Mouse (Mus musculus): ENCODE data around the gene 1700022I11Rik. TPM values are rescaled to one million over a fixed set of nuclear protein-coding genes. Genes with fewer than 3 reads are reported as not detected.

1700022I11Rik gene
- 0.28 and 0.75 TPM in 2 replicates for polyA plus RNA-seq (2014; fragmentation: Nextera tagmentation; extraction: Ambion mirVana)

GRCm38 (mm10) chr4:42969304-42969703 is at the start of gene 1700022I11Rik:
Gene 1700022I11Rik (plus strand): TSS chr4:42969604.
- Histone ChIP-seq H3K27me3 (replicated peaks; ENCODE audit: control insufficient read depth, insufficient read depth, low read length) (no peaks in the 10 kb centered on the region), H3K4me2 (ENCODE audit: low read depth, low read length) (no peak within 1 kb of the TSS), H3K9me3 (ENCODE audit: control insufficient read depth, low read length) (no peaks in the 10 kb centered on the region), H3K9ac (ENCODE audit: low read depth, low read length) (no peak within 1 kb of the TSS), H3K36me3 (ENCODE audit: control insufficient read depth, insufficient read depth, low read length) (no peaks in the 10 kb centered on the region), H3K4me1 (ENCODE audit: control insufficient read depth, insufficient read depth, low read length) (no peaks in the 10 kb centered on the region), H3K4me3 (ENCODE audit: low read depth, low read length) (no peak within 1 kb of the TSS), H3K27ac (replicated peaks; ENCODE audit: low read depth, low read length) (no peak within 1 kb of the TSS)
- DNase-seq (ENCODE audit: low spot score) (no peak), ATAC-seq (ENCODE audit: low read depth) (no peak)
- 91% methylated on average over 4 of the region's 4 CpGs for WGBS

GRCm38 (mm10) chr4:42920726-42921125 is 48.7 kb upstream of the 1700022I11Rik start:
- H3K27me3 ChIP-seq (replicated peaks; ENCODE audit: control insufficient read depth, insufficient read depth, low read length): peaks cover 30% of the 10 kb centered on the region
- no peak overlapping the region for H3K9ac ChIP-seq (ENCODE audit: low read depth, low read length)
- H3K4me1 ChIP-seq (ENCODE audit: control insufficient read depth, insufficient read depth, low read length): no peaks in the 10 kb centered on the region
- H3K9me3 ChIP-seq (ENCODE audit: control insufficient read depth, low read length): no peaks in the 10 kb centered on the region
- no peak overlapping the region for H3K4me3 ChIP-seq (ENCODE audit: low read depth, low read length)
- ATAC-seq (ENCODE audit: low read depth) (no peak), DNase-seq (ENCODE audit: low spot score) (no peak)
- no peak overlapping the region for H3K27ac ChIP-seq (replicated peaks; ENCODE audit: low read depth, low read length)
- no peaks in the 10 kb centered on the region for H3K36me3 ChIP-seq (ENCODE audit: control insufficient read depth, insufficient read depth, low read length)
- H3K4me2 ChIP-seq (ENCODE audit: low read depth, low read length): no peak overlapping the region
- WGBS: 71% methylated on average over 9 of the region's 9 CpGs

- no peaks in the 10 kb centered on the region for H3K4me1 ChIP-seq (ENCODE audit: control insufficient read depth, insufficient read depth, low read length)
- DNase-seq (ENCODE audit: low spot score) (no peak), ATAC-seq (ENCODE audit: low read depth) (no peak)
- no peak overlapping the region for H3K4me2 ChIP-seq (ENCODE audit: low read depth, low read length)
- peaks cover 22% of the 10 kb centered on the region for H3K27me3 ChIP-seq (replicated peaks; ENCODE audit: control insufficient read depth, insufficient read depth, low read length)
- no peak overlapping the region for H3K27ac ChIP-seq (replicated peaks; ENCODE audit: low read depth, low read length)
- no peak overlapping the region for H3K4me3 ChIP-seq (ENCODE audit: low read depth, low read length)
- H3K36me3 ChIP-seq (ENCODE audit: control insufficient read depth, insufficient read depth, low read length): no peaks in the 10 kb centered on the region
- H3K9ac ChIP-seq (ENCODE audit: low read depth, low read length): no peak overlapping the region
- 90% methylated on average over 2 of the region's 2 CpGs for WGBS
- H3K9me3 ChIP-seq (ENCODE audit: control insufficient read depth, low read length): no peaks in the 10 kb centered on the region
Measured at GRCm38 (mm10) chr4:42921536-42921935, 47.9 kb upstream of the 1700022I11Rik start.

- no peak overlapping the region for H3K9ac ChIP-seq (ENCODE audit: low read depth, low read length)
- ATAC-seq (ENCODE audit: low read depth) (no peak), DNase-seq (ENCODE audit: low spot score) (no peak)
- peaks cover 19% of the 10 kb centered on the region for H3K27me3 ChIP-seq (replicated peaks; ENCODE audit: control insufficient read depth, insufficient read depth, low read length)
- H3K4me3 ChIP-seq (ENCODE audit: low read depth, low read length): no peak overlapping the region
- no peaks in the 10 kb centered on the region for H3K36me3 ChIP-seq (ENCODE audit: control insufficient read depth, insufficient read depth, low read length)
- no peaks in the 10 kb centered on the region for H3K9me3 ChIP-seq (ENCODE audit: control insufficient read depth, low read length)
- H3K27ac ChIP-seq (replicated peaks; ENCODE audit: low read depth, low read length): no peak overlapping the region
- no peak overlapping the region for H3K4me2 ChIP-seq (ENCODE audit: low read depth, low read length)
- no peaks in the 10 kb centered on the region for H3K4me1 ChIP-seq (ENCODE audit: control insufficient read depth, insufficient read depth, low read length)
- 60% methylated on average over 6 of the region's 6 CpGs for WGBS
Measured at GRCm38 (mm10) chr4:42922056-42922455, 47.3 kb upstream of the 1700022I11Rik start.

GRCm38 (mm10) chr4:42922461-42922860 is 46.9 kb upstream of the 1700022I11Rik start:
- Histone ChIP-seq H3K9ac (ENCODE audit: low read depth, low read length) (no peak overlapping the region), H3K9me3 (ENCODE audit: control insufficient read depth, low read length) (no peaks in the 10 kb centered on the region), H3K36me3 (ENCODE audit: control insufficient read depth, insufficient read depth, low read length) (no peaks in the 10 kb centered on the region), H3K27ac (replicated peaks; ENCODE audit: low read depth, low read length) (no peak overlapping the region), H3K4me2 (ENCODE audit: low read depth, low read length) (no peak overlapping the region), H3K27me3 (replicated peaks; ENCODE audit: control insufficient read depth, insufficient read depth, low read length) (peaks cover 16% of the 10 kb centered on the region), H3K4me3 (ENCODE audit: low read depth, low read length) (no peak overlapping the region), H3K4me1 (ENCODE audit: control insufficient read depth, insufficient read depth, low read length) (no peaks in the 10 kb centered on the region)
- whole genome bisulfite sequencing: 80% methylated on average over 8 of the region's 8 CpGs
- DNase-seq (ENCODE audit: low spot score) (no peak), ATAC-seq (ENCODE audit: low read depth) (no peak)

- no peaks in the 10 kb centered on the region for H3K27me3 ChIP-seq (replicated peaks; ENCODE audit: control insufficient read depth, insufficient read depth, low read length)
- H3K9me3 ChIP-seq (ENCODE audit: control insufficient read depth, low read length): no peaks in the 10 kb centered on the region
- H3K4me2 ChIP-seq (ENCODE audit: low read depth, low read length): no peak overlapping the region
- H3K4me3 ChIP-seq (ENCODE audit: low read depth, low read length): no peak overlapping the region
- no peak for ATAC-seq (ENCODE audit: low read depth)
- no peak overlapping the region for H3K9ac ChIP-seq (ENCODE audit: low read depth, low read length)
- no peaks in the 10 kb centered on the region for H3K36me3 ChIP-seq (ENCODE audit: control insufficient read depth, insufficient read depth, low read length)
- no peaks in the 10 kb centered on the region for H3K4me1 ChIP-seq (ENCODE audit: control insufficient read depth, insufficient read depth, low read length)
- DNase-seq (ENCODE audit: low spot score): no peak
- WGBS: 69% methylated on average over 13 of the region's 13 CpGs
- H3K27ac ChIP-seq (replicated peaks; ENCODE audit: low read depth, low read length): no peak overlapping the region
Measured at GRCm38 (mm10) chr4:42924095-42924710, 45.2 kb upstream of the 1700022I11Rik start.

GRCm38 (mm10) chr4:42928209-42928608 is 41.2 kb upstream of the 1700022I11Rik start:
- Histone ChIP-seq H3K36me3 (ENCODE audit: control insufficient read depth, insufficient read depth, low read length) (no peaks in the 10 kb centered on the region), H3K27ac (replicated peaks; ENCODE audit: low read depth, low read length) (no peak overlapping the region), H3K4me2 (ENCODE audit: low read depth, low read length) (no peak overlapping the region), H3K4me1 (ENCODE audit: control insufficient read depth, insufficient read depth, low read length) (no peaks in the 10 kb centered on the region), H3K9me3 (ENCODE audit: control insufficient read depth, low read length) (no peaks in the 10 kb centered on the region), H3K27me3 (replicated peaks; ENCODE audit: control insufficient read depth, insufficient read depth, low read length) (0 out of 2 replicates have a peak, but pooled peaks cover 3% of the 10 kb centered on the region), H3K9ac (ENCODE audit: low read depth, low read length) (no peak overlapping the region), H3K4me3 (ENCODE audit: low read depth, low read length) (no peak overlapping the region)
- ATAC-seq (ENCODE audit: low read depth): no peak
- DNase-seq (ENCODE audit: low spot score): no peak
- WGBS: 85% methylated on average over 5 of the region's 5 CpGs

GRCm38 (mm10) chr4:42928952-42929351 is 40.5 kb upstream of the 1700022I11Rik start:
- Histone ChIP-seq H3K36me3 (ENCODE audit: control insufficient read depth, insufficient read depth, low read length) (no peaks in the 10 kb centered on the region), H3K4me3 (ENCODE audit: low read depth, low read length) (no peak overlapping the region), H3K4me2 (ENCODE audit: low read depth, low read length) (no peak overlapping the region), H3K9ac (ENCODE audit: low read depth, low read length) (no peak overlapping the region), H3K9me3 (ENCODE audit: control insufficient read depth, low read length) (no peaks in the 10 kb centered on the region), H3K27me3 (replicated peaks; ENCODE audit: control insufficient read depth, insufficient read depth, low read length) (0 out of 2 replicates have a peak, but pooled peaks cover 10% of the 10 kb centered on the region), H3K27ac (replicated peaks; ENCODE audit: low read depth, low read length) (no peak overlapping the region), H3K4me1 (ENCODE audit: control insufficient read depth, insufficient read depth, low read length) (no peaks in the 10 kb centered on the region)
- ATAC-seq (ENCODE audit: low read depth) (no peak), DNase-seq (ENCODE audit: low spot score) (no peak)
- 91% methylated on average over 9 of the region's 9 CpGs for WGBS
